Mouse (Mus musculus): Measurements from ENCODE around the gene Cracr2b. TPM values are rescaled to one million over a fixed set of nuclear protein-coding genes. Genes with fewer than 3 reads are reported as not detected.

Gene Cracr2b
- polyA plus RNA-seq (2017; shearing (Covaris generic)) = not detected

DNA sequence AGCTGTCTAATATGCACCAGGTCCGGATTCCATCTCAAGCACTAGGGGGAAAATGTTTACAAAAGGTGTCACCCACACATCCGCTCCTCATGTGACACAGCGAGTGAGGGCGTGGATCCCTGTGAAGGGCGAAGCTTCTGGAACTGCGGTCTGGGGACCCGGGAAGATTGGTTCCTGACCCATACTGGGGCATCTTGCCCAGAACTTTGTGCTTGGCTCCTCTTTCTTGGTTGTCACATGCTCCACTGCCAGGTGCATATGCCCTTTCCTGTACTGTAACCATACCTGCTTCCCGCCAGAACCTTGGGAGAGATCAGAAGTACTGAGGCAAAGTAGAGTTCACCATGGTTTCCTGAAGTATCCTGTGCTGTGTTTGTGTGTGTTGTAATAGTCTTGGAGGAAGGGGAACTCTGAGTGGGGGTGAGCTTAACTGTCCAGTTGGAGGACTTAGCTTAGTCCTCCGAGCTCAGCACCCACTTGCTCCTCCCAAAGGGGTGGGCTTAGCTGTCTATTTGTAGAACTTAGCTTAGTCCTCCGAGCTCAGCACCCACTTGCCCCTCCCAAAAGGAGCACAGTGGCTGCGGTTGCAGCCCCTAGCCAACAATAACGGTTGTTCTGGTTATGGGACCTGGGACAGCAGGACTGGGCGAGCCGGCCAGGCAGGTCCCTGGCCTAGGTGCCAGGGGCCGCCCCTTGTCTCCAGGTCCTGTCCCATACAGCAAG lies at the start of gene Cracr2b:
Gene Cracr2b (plus strand): TSS at position 704 of the 723 bp plus-strand sequence.
- no peak for ATAC-seq

DNA sequence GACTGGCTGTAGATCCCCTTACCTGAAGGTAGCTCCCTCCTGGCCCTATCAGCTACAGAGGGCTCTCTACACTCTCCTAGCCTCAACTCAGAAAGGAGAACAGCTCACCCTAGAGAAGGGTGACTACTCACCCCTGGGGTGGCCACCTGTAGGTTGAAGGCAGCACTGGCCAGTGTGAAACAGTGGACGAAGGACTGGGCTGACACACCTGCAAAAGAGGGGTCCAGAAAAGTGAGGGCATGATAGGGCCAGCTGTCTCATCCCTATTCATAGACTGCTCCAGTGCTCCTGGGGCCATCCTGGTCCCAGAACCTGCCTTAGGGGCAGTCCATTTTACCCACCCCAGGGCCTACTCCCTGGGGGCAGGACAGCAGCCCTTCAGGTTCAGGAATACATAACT lies 49.2 kb upstream of the Cracr2b start:
- no peak for ATAC-seq

GRCm38 (mm10) chr7:141413331-141413730 lies 47.6 kb upstream of the Cracr2b start:
- ATAC-seq = no peak

DNA sequence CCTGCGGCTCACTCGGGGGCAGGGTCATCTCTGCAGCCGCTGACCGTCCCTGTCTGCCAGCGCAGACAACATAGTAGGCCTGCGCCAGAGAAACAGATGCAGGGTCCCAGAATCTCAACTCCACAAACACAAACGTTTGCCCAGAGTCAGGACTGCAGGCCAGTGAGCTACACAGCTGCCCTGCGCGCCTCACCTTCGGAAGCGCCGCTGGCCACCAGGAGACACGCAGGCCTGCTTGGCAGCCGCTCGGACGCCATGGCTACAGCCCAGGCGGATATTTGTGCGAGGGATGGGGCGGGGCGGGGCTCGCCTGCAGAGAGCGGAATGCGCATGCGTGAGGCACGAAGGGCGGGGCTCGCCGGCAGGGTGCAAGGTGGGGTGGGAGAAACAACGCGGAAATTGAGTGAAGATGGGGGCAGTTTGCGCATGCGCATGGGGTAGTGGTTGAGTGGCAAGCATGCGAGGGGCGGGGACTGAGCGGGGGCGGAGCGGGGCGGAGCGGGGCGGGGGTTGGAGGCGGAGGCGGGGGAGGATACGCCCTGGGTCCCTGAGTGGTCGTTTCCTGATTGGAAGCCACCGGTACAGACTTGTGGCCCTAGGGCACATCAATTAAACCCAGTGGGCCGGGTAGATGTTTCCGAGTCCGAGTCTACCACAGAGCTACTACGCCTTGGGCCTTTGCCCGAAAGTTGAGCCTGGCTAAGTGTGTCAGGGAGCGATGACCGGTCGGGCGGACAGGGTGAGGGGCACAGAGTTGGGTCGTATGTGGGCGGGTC lies 46.9 kb upstream of the Cracr2b start, which contains the start of gene Gatd1:
Gene Gatd1 (minus strand): TSS at position 328 of the 776 bp plus-strand sequence.
- ATAC-seq = peak; percentile 85

DNA sequence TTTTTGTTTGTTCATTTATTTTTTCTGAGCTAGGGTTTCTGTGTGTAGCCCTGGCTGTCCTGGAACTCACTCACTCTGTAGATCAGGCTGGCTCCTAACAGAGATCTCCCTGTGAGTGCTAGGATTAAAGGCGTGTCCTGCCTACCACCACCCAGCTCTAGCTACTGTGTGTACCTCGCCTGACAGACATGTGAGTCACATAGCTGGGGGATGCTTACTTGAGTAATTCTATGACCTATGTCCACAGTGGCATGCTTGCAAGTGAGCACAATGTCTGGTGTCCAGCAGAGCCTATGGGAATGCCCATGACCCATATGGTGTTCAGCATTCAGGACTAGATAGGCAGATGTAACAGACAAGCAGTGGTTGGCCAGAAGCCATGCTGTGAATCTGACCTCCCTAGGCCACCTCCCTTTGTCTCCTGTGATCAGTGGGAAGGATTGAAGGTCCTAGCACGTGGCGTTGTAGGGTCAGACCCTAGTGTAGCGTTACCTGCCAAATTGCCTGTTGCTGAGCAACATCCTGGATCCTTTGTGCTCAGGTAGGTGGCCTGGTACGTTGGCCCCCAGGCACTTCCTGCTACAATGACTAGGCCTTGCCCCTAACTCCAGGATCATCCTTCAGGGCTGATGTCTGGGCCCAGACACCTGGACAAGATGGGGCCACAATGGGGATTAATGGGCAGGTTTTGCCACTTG lies 44.6 kb upstream of the Cracr2b start:
- ATAC-seq = no peak

DNA sequence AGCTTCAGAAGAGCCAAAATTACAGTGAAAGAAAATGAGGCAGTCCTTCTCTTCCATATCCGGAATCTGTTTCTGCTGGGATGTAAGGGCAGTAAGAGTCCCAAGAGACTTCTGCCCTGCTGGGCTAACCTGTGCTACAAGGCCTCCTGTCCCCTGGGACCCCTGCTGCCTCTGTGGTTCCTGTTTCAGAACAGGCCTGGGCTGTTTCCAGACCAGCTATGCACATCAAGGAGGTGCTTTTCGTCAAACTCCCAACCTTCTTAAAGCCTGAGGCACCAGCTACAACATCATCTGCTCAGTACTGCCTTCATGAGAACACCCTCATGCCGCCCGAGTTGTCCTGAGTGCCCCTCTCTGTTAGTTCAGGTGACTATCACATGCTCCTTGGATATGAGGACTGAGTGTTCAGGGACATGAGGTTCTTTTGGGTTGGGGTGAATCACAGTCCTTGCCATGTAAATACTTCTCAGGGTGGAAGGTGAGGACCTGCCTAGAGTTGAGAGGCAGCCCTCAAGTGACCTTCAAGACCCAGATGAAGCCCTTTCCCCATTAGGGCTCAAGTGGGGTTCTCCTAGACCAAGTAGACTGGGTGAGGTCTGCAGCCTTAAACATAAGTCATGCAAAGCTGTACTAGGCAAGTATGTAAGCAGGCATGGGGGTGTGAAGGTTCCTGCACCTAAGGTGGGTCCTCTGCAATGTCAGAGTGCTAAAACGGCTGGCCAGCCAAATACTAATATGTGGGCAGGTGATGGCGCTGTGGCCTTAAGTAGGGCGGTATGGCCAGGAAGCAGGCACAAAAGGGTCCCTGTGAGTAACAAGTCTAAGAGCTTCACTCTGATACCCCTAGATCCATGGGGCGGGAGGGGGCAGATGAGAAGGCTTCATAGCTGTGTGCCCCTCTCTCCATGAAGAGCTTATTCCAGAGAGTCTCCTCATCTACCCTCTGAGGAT lies 42.9 kb upstream of the Cracr2b start:
- ATAC-seq = no peak

DNA sequence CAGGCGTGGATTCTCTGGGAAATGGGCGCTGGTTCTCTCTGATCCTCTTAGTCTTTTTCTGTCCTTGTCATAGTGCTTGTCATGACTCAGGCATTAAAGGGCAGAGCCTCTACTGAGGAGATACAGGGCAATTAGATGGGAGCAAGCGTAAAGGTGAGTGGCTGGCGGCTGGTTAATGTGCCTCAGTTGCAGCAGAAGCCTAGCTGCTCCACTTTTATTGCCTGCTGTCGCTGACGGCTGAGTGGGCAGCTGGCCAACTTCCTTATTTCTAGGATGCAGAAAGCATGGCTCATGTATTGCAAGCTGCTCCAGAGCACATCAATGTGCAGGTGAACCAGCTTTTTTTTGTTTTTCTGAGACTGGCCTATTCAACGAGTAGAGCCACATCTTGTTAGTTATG lies 41.9 kb upstream of the Cracr2b start:
- no peak for ATAC-seq

DNA sequence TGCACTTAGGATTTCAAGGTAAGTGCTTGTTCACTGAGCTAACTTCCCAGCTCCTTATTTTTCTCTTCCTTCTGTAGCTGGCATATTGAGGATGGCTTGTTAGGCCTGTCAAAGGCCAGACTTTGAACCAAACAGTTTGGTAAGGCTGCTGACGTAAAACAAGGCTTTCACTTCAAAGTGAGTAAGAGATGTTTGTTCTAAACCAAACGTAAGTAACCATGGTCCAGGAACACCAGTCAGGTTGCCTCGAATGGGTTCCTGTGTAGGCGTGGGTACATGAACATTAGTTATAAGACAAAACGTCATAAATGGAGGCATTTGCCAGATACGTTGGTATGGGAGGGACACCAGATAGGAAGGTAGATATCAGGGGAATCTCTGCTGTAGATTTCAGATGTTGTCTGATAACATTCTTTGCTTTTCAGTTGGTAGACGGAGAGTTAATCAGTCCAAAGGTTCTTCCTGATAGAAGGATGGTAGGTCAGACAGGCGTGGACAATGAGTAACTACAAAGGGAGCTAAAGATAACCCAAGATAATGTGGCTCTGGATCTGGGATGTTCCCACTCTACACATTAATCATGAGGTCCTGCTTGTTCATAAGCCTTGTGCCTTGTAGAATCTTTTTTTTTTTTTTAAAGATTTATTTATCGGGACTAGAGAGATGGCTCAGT lies 40.7 kb upstream of the Cracr2b start:
- no peak for ATAC-seq

DNA sequence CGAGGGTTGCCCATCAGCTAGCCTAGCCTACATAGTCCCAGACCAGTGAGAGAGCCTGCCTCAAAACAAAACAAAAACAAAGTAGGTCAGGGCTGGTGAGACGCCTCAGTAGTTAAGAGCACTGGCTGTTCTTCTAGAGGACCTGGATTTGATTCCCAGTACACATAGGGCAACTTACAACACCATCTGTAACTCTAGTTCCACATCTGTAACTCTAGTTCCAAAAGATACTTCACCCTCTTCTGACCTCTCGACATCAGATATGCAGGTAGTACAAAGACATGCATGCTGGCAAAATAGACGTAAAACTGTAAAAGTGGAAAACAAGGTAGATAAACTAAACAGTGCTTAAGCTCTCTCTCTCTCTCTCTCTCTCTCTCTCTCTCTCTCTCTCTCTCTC lies 37.1 kb upstream of the Cracr2b start:
- no peak for ATAC-seq

- ATAC-seq = no peak
Measured at GRCm38 (mm10) chr7:141426948-141427730, 33.8 kb upstream of the Cracr2b start.

DNA sequence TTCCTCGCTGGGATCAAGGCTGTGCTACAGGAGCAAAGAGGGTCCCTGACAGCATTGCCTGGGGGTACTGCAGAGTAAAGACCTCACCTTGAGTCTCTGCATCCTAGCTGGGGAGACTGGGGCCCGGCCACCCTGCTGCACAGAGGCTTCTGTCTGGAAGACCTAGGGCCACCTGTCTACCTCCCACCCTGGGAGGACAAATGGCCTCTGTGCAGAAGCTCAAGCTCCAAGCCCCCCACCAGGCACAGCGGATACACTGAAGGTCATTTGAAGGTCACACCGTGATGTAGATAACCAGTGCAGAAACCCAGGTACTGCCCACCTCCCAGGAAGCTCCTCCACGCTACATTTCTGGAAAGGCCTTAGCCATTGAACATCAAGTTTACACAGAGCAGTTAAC lies 32.2 kb upstream of the Cracr2b start:
- no peak for ATAC-seq

DNA sequence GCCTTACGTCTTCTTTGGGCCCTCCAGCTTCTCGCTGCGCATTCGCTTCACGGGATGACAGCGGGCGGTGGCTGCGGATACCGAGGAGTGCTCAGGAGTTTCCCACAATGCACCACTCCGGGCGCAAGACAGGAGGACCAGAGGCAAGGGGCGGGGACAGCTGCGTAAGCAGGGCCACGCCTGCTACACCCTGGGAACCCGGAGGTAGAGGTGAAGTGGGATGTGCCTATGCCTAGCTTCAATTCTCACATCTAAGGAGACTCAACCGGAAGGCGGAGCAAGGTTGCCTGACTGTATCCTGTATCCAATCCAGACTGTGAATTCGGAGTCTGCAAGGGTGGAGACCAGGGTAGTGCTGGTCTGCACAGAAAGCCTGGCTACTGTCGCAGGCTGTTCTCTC lies 31.6 kb upstream of the Cracr2b start, which contains the start of gene Cend1:
Gene Cend1 (minus strand): TSS at position 182 of the 400 bp plus-strand sequence.
- ATAC-seq = no peak

DNA sequence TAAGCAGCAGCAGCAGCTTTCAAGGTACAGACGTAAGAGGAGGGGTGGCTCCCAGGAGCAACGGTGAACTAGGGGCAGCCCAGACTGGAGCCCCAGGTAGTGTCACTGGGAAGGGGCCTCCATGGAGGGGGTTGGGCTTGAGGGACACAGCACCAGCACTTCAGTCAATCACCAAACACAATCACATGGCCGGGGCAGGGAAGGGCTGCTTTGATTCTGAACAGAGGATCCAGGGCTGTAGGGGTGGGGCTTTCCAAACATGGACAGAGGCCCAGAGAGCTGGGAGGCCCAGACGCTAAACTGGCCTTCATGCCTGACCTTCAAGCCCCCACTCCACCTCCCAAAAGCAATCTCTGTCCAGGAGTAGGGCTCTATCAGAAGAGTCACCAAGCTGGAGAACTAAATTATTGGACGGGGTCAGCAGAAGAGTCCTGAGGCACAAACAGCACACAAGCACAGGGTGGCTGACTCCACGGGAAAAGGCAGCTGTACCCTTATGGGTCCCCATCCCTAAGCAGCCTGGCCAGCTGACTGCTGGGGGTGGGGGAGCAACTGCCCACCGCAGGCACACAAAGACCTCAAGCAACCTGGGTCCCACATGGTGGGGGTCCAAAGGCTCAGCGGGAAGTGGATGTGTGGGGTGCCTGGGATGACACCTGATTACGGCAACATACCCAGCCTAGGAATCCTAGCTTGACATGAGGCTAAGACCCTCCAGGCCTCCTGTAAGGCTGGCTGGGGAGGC lies 30.9 kb upstream of the Cracr2b start:
- ATAC-seq = no peak

- ATAC-seq = no peak
Measured at GRCm38 (mm10) chr7:141430585-141431240, 30.2 kb upstream of the Cracr2b start.

GRCm38 (mm10) chr7:141431434-141432185 lies 29.3 kb upstream of the Cracr2b start:
- ATAC-seq = no peak

DNA sequence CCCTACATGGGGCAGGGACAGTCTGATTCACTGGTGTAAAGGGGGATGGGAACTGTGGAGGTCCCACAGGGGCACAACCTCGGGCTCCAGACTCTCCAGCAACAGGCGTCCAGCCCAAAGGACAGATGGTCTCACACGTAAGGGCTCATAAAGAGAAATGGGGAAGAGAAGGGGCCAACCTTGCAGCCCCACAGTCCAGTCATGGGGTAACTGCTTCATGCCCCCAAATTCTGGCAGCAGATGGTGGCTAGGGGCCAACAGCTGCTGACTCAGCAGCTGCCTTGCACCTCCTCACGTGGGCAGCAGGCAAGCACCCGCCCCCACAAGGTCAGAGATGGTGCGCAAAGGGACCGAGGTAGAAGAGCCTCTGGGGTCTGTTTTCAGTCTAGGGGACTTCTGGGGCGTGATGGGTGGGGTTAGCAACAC lies 28.7 kb upstream of the Cracr2b start:
- no peak for ATAC-seq

- ATAC-seq = no peak
Measured at GRCm38 (mm10) chr7:141432741-141433516, 28.0 kb upstream of the Cracr2b start.

Measured in inflammation-experienced regulatory T-cells, adult 6 months (primary cell).